Mouse (Mus musculus) erythroblast, embryonic 14.5 days (primary cell): ENCODE results near the gene Wiz.

Experiments
- GATA1 ChIP-seq: IDR thresholded peaks from 2 replicates; pipeline ENCODE4 v1.6.1; 2012; ENCODE audit warnings: low read length, inconsistent platforms, mixed read lengths
- TAL1 ChIP-seq: IDR thresholded peaks from 3 replicates; pipeline ENCODE4 v1.6.1; 2012; ENCODE audit warnings: low read length, inconsistent platforms, mixed read lengths

DNA sequence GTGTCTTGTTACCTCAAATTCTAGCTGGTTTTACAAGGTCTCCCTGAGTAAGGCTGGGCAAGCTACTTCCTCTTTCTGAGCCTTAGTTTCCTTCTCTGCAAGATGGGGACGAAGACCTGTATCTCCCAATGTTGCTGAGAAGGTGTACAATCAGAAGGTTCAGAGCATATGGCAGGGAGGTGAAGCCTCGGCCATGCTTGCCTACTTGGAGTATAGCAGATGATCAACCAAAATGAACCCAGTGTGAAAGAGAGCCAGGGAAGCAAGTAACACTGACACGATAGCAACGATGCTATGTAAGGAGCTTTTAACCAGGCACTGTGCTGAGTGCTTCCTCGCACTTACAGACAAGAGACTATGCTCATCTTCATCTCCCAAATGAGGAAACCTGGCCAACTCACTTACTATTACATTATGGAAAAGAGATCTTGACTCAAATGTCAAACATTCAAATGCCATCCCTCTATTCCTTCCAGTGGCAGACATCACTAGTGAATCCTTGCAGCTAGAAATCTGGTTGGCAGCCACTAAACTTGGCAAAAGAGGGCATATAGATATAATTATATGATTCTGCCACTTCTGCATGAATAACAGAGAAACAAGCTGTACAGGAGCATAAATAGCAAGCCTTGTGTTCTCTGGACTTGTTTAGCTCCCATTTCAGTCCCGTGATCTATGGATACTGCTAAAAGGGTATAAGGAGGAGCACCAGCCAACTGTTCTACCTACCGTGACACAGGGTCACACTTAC lies 30.9 kb downstream of the Wiz start:
- TF ChIP-seq TAL1 (no peak), GATA1 (no peak)
